Mouse (Mus musculus) liver, embryonic 13.5 days (tissue): ENCODE measurements around the gene Aars. TPM values are rescaled to one million over a fixed set of nuclear protein-coding genes. Genes with fewer than 3 reads are reported as not detected.

Experiments
- ATAC-seq: fragments of 200-750 bp; cut with Nextera tagmentation; 2 replicates; pipeline ENCODE4 v1.8.0; 2017; ENCODE audit warnings: low read depth, mild to moderate bottlenecking, moderate number of reproducible peaks, moderate library complexity
- DNase-seq: peaks from one replicate; pipeline ENCODE4 v3.0.0; 2022
- H3K27ac ChIP-seq: fragments of 300-500 bp; sonication (generic); 2 replicates; pipeline ENCODE4 v1.5.1; 2015; ENCODE audit warnings: moderate library complexity, mild to moderate bottlenecking, inconsistent platforms
- H3K27me3 ChIP-seq: fragments of 300-500 bp; sonication (generic); 2 replicates; pipeline ENCODE4 v1.6.1; 2015; ENCODE audit warnings: mild to moderate bottlenecking, inconsistent platforms
- H3K36me3 ChIP-seq: fragments of 300-500 bp; sonication (generic); 2 replicates; pipeline ENCODE4 v1.6.1; 2015; ENCODE audit warnings: mild to moderate bottlenecking, inconsistent platforms
- H3K4me1 ChIP-seq: fragments of 300-500 bp; sonication (generic); replicated peaks from 2 replicates; pipeline ENCODE4 v1.6.1; 2015; ENCODE audit warnings: inconsistent platforms
- H3K4me2 ChIP-seq: fragments of 300-500 bp; sonication (generic); 2 replicates; pipeline ENCODE4 v1.6.1; 2015; ENCODE audit warnings: inconsistent platforms, mild to moderate bottlenecking, moderate library complexity
- H3K4me3 ChIP-seq: fragments of 300-500 bp; sonication (generic); replicated peaks from 2 replicates; pipeline ENCODE4 v1.5.1; 2015; ENCODE audit warnings: mild to moderate bottlenecking, inconsistent platforms
- H3K9ac ChIP-seq: fragments of 300-500 bp; sonication (generic); 2 replicates; pipeline ENCODE4 v1.6.1; 2015; ENCODE audit warnings: mild to moderate bottlenecking, inconsistent platforms
- H3K9me3 ChIP-seq: fragments of 300-500 bp; sonication (generic); replicated peaks from 2 replicates; pipeline ENCODE4 v1.6.1; 2016; ENCODE audit warnings: inconsistent platforms
- WGBS: fragments of 180-500 bp; shearing (Covaris S2); methylation state at CpG from one replicate; pipeline ENCODE4 v1.1.7; 2015; ENCODE audit not compliant: insufficient replicate concordance; 5-methylcytosine and 5-hydroxymethylcytosine counted together
- polyA plus RNA-seq: library from polyadenylated mRNA; unstranded; fragments of >200 nt; fragmentation: Nextera tagmentation; extraction: Ambion mirVana; gene quantifications from 2 replicates; pipeline ENCODE4 v1.2.1, GENCODE M21; 2015

Gene Aars
- polyA plus RNA-seq, 1 experiment from 2014 or later = 55.5 TPM

- H3K9me3 ChIP-seq = no peaks in the 10 kb centered on the region
- H3K9ac ChIP-seq = no peak within 1 kb of the TSS
- H3K27ac ChIP-seq = no peak within 1 kb of the TSS; the same call in 1 of the 2 replicates
- WGBS = 91% methylated on average over 19 of the region's 19 CpGs
- H3K4me3 ChIP-seq = no peak within 1 kb of the TSS
- no peak for DNase-seq
- peaks cover 53% of the 10 kb centered on the region for H3K4me1 ChIP-seq
- H3K27me3 ChIP-seq = no peaks in the 10 kb centered on the region
- no peak within 1 kb of the TSS for H3K4me2 ChIP-seq
- H3K36me3 ChIP-seq = peaks cover 15% of the 10 kb centered on the region
- ATAC-seq = no peak
Measured at GRCm38 (mm10) chr8:111031572-111031971, 1.4 kb upstream of the Aars start, which contains the start of gene Ddx19b. Ddx19b (minus strand) TSS chr8:111031751.

DNA sequence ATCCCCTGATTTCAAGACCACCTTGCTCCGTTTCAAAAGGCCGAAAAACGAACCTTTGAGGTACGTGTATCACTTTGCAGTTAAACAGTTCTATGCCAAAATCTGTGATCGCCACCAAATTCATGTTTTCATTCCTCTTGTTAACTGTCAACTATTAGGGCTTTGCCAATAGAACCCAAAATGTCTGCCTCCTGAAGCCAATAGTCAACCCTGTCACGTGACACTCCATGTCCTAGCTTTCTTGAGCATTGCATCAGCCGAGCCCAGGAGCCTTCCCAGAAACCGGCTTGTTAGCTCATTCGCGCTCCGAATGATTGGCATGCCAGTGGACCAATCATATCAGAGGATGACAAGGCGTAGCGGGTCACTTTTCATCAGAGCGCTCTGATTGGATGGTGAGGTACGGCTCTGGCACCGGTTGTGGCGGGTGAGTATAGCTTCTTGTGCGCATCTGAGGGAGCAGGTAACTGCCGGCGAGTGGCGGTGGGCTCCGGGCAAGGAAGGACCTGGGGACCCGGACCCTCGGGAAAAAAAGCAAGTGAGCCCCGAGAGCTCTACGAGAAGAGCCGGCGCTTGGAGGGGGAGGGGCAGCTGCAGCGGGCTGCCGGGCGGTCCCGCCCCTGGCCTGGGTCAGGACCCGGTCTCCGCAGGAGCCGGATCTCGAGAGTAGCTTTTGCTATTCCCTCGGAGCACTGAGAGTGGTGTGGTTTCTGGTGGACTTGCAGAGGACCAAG lies 705 bp downstream of the Aars start:
- no peaks in the 10 kb centered on the region for H3K9me3 ChIP-seq
- peak; percentile 95 for ATAC-seq
- 7% methylated on average over 37 of the region's 37 CpGs for WGBS

DNA sequence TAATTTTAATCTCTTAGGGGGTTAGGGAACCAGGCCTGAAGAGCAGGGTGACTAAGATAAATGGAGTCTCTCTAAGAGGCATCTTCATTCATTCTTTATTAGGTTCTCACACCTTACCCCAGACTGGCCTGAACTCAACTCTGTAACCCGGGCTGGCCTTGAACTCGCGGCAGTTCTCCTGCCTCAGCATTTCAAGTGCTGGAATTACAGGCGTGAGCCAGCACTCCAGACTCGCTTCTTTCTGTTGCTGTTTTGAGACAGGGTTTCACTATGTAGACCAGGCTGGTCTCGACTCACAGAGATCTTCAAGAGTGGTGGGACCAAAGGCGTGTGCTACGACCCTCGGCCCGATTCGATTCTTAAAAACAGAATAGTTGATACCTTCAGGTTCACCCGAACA lies 1.3 kb downstream of the Aars start:
- no peaks in the 10 kb centered on the region for H3K9me3 ChIP-seq
- H3K4me3 ChIP-seq = peak overlapping the region; percentile 77
- H3K4me2 ChIP-seq = peak overlapping the region; percentile 77
- peak; percentile 45 for ATAC-seq
- H3K4me1 ChIP-seq = peaks cover 41% of the 10 kb centered on the region
- WGBS = 11% methylated on average over 12 of the region's 12 CpGs
- H3K27me3 ChIP-seq = no peaks in the 10 kb centered on the region
- DNase-seq = no peak
- H3K36me3 ChIP-seq = peaks cover 41% of the 10 kb centered on the region
- peak overlapping the region; percentile 89 for H3K27ac ChIP-seq
- H3K9ac ChIP-seq = peak overlapping the region; percentile 90

More for the DNA sequence above, 705 bp downstream of the Aars start:
- H3K27ac ChIP-seq = peak overlapping the region; percentile 89
- DNase-seq = peak; percentile 99
- peaks cover 43% of the 10 kb centered on the region for H3K4me1 ChIP-seq
- H3K36me3 ChIP-seq = peaks cover 34% of the 10 kb centered on the region
- no peaks in the 10 kb centered on the region for H3K27me3 ChIP-seq
- H3K4me2 ChIP-seq = peak overlapping the region; percentile 77
- H3K4me3 ChIP-seq = peak overlapping the region; percentile 77
- H3K9ac ChIP-seq = peak overlapping the region; percentile 90

DNA sequence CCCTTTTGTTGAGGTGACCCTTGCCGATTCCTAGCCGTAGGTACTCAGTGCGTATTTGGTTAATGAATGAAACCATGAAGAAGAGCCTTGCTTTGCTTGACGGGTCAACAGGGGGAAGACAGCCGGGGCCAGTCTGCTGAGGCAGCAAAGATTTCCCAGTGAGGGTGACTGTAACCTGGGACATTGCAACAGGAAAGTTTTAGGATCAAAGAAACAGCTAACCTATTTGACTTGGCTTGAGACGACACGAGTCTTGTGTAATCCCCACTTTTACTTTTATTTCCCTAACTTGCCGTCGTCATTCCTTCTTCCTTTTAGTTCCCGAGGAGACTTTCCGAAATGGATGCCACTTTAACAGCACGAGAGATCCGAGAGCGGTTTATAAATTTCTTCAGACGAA lies 3.6 kb downstream of the Aars start:
- Histone ChIP-seq H3K4me2 (0 out of 2 replicates have a peak overlapping the region, but pooled peaks have one; percentile 77), H3K4me1 (peaks cover 32% of the 10 kb centered on the region), H3K9me3 (no peaks in the 10 kb centered on the region), H3K9ac (peak overlapping the region; percentile 90; the same call in 1 of the 2 replicates), H3K4me3 (no peak overlapping the region), H3K27ac (no peak overlapping the region), H3K27me3 (no peaks in the 10 kb centered on the region), H3K36me3 (peaks cover 63% of the 10 kb centered on the region)
- ATAC-seq (no peak), DNase-seq (no peak)
- 91% methylated on average over 15 of the region's 15 CpGs for WGBS

DNA sequence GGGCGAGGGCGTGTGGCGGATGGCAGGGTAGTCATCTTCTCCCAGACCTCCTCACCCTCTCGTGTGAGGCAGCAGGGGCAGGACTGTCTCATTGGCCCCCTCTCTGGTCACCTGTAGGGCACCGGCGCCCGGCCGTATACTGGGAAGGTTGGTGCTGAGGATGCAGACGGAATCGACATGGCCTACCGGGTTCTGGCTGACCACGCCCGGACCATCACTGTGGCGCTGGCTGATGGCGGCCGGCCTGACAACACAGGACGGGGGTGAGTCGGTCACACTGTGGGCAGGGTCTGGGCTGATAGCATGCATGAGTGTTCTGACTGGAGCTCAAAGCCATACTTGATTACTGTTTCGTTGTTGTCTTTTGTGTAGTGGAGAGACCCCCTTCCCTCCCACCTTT lies 9.6 kb downstream of the Aars start:
- Histone ChIP-seq H3K4me1 (no peaks in the 10 kb centered on the region), H3K4me3 (no peak overlapping the region), H3K36me3 (peaks cover 99% of the 10 kb centered on the region), H3K9ac (no peak overlapping the region), H3K4me2 (no peak overlapping the region), H3K27ac (no peak overlapping the region), H3K9me3 (no peaks in the 10 kb centered on the region), H3K27me3 (no peaks in the 10 kb centered on the region)
- DNase-seq = no peak
- ATAC-seq = no peak
- 91% methylated on average over 19 of the region's 19 CpGs for WGBS

DNA sequence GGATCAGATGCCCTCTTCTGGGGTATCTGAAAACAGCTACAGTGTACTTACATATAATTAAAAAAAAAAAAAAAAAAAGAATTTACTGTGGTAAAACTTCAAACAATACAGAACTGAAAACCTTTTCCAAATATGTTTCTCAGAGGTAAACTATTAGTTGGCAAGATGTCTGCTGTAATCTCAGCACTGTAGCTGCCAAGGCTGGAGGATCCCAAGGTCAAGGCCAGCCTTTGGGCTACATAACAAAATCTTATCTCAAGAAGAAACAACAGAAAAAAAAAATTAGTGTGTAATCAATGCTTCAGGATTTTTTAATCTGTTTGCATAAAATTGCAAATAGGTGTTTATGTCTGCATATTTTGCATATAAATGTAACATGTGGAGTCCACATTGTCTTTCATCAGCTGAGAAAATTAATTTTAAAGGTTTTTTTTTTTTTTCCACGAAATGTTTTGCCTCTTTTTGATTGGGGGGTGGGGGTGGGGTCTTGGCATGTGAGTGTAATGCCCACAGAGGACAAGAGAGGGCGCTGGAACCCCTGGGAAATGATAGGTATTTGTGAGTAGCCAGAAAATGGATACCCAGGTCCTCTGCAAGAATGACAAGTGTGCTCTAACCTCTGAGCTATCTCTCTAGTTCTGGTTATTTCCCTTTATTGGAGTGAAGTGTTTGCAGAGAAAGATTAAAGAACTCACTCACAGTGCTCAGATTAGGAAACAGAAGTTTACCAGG lies 11.2 kb downstream of the Aars start:
- no peak overlapping the region for H3K4me2 ChIP-seq
- no peaks in the 10 kb centered on the region for H3K4me1 ChIP-seq
- no peaks in the 10 kb centered on the region for H3K9me3 ChIP-seq
- DNase-seq (no peak), ATAC-seq (no peak)
- H3K4me3 ChIP-seq = no peak overlapping the region
- no peak overlapping the region for H3K27ac ChIP-seq
- H3K36me3 ChIP-seq = peaks cover 99% of the 10 kb centered on the region
- 46% methylated on average over 2 of the region's 2 CpGs for WGBS
- no peaks in the 10 kb centered on the region for H3K27me3 ChIP-seq
- no peak overlapping the region for H3K9ac ChIP-seq

DNA sequence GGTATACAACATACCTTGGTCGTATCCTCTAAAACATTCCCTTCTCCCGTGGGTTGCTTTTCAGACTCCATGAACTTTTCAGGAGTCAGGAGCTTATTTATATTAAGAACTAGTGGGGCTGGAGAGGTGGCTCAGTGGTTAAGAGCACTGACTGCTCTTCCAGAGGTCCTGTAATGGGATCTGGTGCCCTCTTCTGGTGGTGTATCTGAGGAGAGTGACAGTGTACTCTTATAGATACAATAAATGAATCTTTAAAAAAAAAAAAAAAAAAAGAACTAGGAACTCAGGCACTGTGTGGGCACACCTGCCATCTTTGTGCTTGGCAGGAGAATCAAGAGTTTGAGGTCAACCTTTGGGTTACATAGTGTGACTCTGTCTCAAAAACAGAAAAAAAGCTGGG lies 15.8 kb downstream of the Aars start:
- no peak overlapping the region for H3K9ac ChIP-seq
- H3K27ac ChIP-seq = no peak overlapping the region
- peaks cover 100% of the 10 kb centered on the region for H3K36me3 ChIP-seq
- H3K27me3 ChIP-seq = no peaks in the 10 kb centered on the region
- ATAC-seq = no peak
- H3K4me3 ChIP-seq = no peak overlapping the region
- no peaks in the 10 kb centered on the region for H3K9me3 ChIP-seq
- DNase-seq = no peak
- 82% methylated on average over 2 of the region's 2 CpGs for WGBS
- peaks cover 3% of the 10 kb centered on the region for H3K4me1 ChIP-seq
- H3K4me2 ChIP-seq = no peak overlapping the region

- Histone ChIP-seq H3K4me3 (no peak overlapping the region), H3K9ac (no peak overlapping the region), H3K4me2 (no peak overlapping the region), H3K27me3 (no peaks in the 10 kb centered on the region), H3K36me3 (peaks cover 100% of the 10 kb centered on the region), H3K4me1 (peaks cover 3% of the 10 kb centered on the region), H3K27ac (no peak overlapping the region), H3K9me3 (no peaks in the 10 kb centered on the region)
- ATAC-seq (no peak), DNase-seq (no peak)
- 93% methylated on average over 7 of the region's 7 CpGs for WGBS
Measured at GRCm38 (mm10) chr8:111049106-111049505, 16.2 kb downstream of the Aars start.

DNA sequence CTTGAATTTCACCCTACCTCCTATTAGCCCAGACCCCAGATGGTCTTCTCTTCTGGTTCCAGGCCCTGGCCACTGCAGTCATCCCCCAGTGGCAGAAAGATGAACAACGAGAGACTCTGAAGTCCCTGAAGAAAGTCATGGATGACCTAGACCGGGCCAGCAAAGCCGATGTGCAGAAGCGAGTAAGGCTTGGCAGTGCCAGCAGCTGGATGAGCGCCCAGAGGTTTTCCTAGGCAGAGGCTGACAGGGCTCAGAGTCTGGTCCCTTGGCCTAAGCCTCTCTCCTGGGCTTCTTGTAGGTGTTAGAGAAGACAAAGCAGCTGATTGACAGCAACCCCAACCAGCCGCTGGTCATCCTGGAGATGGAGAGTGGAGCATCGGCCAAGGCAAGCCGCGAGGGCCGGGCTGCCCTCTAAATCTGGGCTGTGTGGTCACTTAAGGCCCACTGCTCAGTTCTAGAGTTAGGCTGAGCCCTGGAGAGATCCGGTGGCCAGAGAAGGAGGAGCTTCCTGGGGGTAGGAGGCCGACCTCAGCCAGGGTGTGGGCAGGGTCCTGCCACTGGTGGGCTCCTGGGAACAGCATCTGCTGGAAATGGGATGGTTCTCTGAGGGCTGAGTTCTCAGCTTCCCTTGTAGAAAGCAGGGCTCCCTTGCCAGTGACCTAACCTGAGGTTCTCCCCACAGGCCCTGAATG lies 21.0 kb downstream of the Aars start:
- Histone ChIP-seq H3K4me2 (no peak overlapping the region), H3K36me3 (peaks cover 70% of the 10 kb centered on the region), H3K4me1 (peaks cover 42% of the 10 kb centered on the region), H3K4me3 (no peak overlapping the region), H3K27me3 (no peaks in the 10 kb centered on the region), H3K9me3 (no peaks in the 10 kb centered on the region), H3K9ac (no peak overlapping the region), H3K27ac (no peak overlapping the region)
- no peak for DNase-seq
- no peak for ATAC-seq
- WGBS = 93% methylated on average over 12 of the region's 12 CpGs

DNA sequence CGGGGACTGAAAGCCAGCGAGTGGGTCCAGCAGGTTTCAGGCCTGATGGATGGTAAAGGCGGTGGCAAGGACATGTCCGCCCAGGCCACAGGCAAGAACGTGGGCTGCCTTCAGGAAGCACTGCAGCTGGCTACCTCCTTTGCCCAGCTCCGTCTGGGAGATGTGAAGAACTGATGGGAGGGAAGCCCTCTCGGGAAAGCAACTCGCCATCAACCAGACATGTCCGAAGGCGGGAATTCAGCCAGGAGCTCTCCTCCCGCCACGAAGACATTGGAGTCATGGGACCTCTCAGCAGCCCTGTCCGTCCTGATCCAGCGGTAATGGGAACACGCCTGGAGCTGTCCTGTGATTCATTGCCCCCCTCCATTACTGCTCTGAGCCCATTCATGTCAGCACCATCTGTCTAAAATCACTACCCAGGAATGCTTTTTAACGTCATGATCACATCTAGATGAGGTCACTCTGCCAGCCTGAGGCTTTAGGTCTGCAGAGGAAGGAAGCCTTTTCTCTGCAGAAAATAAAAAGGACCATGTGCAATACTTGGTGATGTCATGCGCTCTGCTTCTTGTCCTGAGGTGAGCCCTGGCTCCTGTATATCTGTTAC lies 22.2 kb downstream of the Aars start:
- H3K9ac ChIP-seq = peak overlapping the region; percentile 94; the same call in 1 of the 2 replicates

GRCm38 (mm10) chr8:111055661-111056060 lies 22.7 kb downstream of the Aars start:
- H3K4me1 ChIP-seq = peaks cover 56% of the 10 kb centered on the region
- H3K9ac ChIP-seq = peak overlapping the region; percentile 94
- peak; percentile 55 for ATAC-seq
- H3K4me3 ChIP-seq = peak overlapping the region; percentile 94
- H3K36me3 ChIP-seq = peaks cover 53% of the 10 kb centered on the region
- no peaks in the 10 kb centered on the region for H3K9me3 ChIP-seq
- peak overlapping the region; percentile 90 for H3K27ac ChIP-seq
- DNase-seq = peak; percentile 18
- no peaks in the 10 kb centered on the region for H3K27me3 ChIP-seq
- WGBS = 61% methylated on average over 2 of the region's 2 CpGs
- H3K4me2 ChIP-seq = peak overlapping the region; percentile 100

More for the DNA sequence above, 22.2 kb downstream of the Aars start:
- Histone ChIP-seq H3K4me3 (0 out of 2 replicates have a peak overlapping the region, but pooled peaks have one; percentile 94), H3K4me2 (peak overlapping the region; percentile 100), H3K27me3 (no peaks in the 10 kb centered on the region), H3K4me1 (peaks cover 54% of the 10 kb centered on the region), H3K9me3 (no peaks in the 10 kb centered on the region), H3K27ac (peak overlapping the region; percentile 90), H3K36me3 (peaks cover 59% of the 10 kb centered on the region)
- ATAC-seq (no peak), DNase-seq (no peak)
- WGBS = 87% methylated on average over 17 of the region's 17 CpGs
